Mouse (Mus musculus) large intestine, adult 2 months (tissue): Measurements from ENCODE around the gene Tagln. TPM values are rescaled to one million over a fixed set of nuclear protein-coding genes. Genes with fewer than 3 reads are reported as not detected.

Experiments used
- DNase-seq: peaks from one replicate; pipeline ENCODE4 v3.0.0-alpha.2; 2012; ENCODE audit warnings: low read depth, low spot score
- WGBS: fragments of 180-500 bp; shearing (Covaris S2); methylation state at CpG from one replicate; pipeline ENCODE4 v1.1.7; 2018; 5-methylcytosine and 5-hydroxymethylcytosine counted together
- polyA plus RNA-seq: library from polyadenylated mRNA; depleted of rRNA; stranded (reverse); fragments of >200 nt; gene quantifications from 2 replicates; pipeline ENCODE4 v1.2.3, GENCODE M21; 2012

The Tagln gene
- polyA plus RNA-seq, 1 experiment: 775 TPM

DNA sequence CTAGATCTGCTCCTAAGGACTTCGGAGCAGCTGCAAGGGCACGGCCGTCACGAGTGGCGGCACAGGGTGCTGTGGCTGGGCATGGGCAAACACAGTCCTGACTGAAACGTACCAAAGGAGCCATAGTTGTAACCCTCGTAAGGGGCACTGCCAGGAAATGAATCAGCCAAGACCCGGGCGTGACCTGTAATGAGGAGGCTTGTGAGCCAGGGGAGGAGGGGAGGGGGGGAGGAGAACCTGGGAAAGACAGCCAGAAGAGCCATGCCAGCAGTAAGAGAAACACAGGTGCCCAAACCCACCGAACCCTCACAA is 11.0 kb upstream of the Tagln start:
- 76% methylated on average over 10 of the region's 10 CpGs for WGBS
- no peak for DNase-seq

DNA sequence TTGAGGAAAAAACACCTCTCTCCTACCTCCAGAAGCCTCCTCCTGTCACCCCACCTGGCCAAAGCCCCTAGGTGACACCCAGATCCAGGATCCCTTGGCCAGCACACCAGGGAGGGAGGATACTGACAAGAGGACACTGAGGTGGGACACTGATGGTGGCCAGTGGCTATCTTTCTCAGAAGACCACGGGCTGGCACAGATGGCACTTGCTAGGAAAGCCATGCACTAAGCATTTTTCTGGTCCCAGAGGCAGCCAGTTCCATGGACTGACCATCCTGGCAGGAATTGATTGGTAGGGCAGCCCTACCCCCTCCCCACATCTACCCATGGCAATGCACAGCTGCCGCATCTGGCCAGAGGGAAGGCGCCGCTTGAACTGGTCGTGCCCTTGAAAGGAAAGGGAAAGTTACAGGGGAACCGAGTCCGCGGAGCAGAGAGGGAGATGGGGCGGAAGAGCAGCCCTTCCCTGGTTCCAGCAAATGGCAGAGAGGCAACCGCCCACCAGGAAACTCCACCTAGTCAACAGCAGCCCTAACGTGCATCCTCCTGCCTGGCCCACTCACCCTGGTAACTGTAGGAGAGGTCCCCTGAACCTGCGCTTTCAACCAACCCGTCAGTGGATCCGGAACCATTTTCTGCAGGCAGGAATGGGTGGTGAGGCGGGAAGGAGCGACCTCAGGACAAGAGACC is 10.5 kb upstream of the Tagln start:
- 88% methylated on average over 16 of the region's 16 CpGs for WGBS
- DNase-seq: no peak

DNA sequence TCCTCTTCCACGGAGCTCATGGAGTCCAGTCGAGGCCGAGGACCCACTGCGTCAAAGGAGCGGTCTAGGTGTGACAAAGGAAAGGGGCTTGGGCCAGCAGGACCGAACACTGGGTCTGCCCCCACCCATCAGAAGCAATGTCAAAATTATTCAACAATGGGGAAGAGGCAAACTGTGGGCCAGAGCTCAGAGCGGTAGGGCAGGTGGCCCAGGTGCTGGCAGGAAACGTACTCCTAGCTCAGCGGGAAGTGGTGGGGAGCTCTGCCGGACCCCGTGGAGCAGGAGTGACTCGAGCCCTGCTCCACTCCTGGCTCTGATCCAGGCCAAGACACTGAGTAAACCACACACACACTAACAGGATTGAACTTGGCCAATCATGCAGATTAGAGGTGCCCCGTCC is 9.9 kb upstream of the Tagln start:
- WGBS: 86% methylated on average over 13 of the region's 13 CpGs
- no peak for DNase-seq

DNA sequence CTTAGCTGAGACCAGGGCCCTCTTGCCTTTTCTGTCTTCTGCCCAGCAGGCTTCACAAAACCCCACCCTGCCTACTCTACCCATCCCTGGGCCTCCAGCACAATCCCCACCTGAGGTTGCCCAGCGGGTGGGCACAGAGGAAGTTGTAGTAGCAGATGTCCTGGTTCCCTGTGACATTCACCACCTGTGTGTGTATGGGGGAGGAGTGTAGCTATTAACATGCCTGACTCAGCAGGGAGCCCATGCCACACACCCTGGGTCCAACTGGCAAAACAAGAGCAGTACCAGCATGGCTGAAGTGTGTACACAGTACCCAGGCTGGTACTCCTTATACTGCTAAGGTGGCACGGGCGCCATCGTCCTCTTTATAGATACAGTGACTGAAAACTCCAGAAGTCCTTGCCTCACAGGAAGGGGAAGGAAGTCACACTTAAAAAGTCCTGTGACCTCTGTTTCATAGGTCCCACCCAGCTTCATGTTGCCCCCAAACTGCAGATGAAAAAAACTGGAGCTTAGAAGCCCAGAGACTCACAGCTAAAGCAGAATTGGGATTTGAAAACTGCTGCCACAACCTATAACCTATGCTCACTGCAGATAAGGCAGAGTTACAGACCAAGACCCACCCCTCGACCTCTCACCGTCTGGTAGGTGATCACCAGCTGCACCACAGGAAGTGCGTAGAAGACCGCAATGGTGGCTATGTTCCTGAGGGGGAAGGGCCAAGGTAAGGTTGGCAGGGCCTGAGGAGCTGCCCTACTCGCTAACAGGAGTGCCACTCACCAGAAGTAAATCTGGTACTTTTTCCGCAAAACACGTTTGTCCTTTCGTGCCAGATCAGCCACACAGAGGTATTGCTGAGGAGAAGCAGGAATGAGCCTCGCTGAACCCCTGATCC is 8.9 kb upstream of the Tagln start:
- 84% methylated on average over 13 of the region's 13 CpGs for WGBS
- DNase-seq: no peak

DNA sequence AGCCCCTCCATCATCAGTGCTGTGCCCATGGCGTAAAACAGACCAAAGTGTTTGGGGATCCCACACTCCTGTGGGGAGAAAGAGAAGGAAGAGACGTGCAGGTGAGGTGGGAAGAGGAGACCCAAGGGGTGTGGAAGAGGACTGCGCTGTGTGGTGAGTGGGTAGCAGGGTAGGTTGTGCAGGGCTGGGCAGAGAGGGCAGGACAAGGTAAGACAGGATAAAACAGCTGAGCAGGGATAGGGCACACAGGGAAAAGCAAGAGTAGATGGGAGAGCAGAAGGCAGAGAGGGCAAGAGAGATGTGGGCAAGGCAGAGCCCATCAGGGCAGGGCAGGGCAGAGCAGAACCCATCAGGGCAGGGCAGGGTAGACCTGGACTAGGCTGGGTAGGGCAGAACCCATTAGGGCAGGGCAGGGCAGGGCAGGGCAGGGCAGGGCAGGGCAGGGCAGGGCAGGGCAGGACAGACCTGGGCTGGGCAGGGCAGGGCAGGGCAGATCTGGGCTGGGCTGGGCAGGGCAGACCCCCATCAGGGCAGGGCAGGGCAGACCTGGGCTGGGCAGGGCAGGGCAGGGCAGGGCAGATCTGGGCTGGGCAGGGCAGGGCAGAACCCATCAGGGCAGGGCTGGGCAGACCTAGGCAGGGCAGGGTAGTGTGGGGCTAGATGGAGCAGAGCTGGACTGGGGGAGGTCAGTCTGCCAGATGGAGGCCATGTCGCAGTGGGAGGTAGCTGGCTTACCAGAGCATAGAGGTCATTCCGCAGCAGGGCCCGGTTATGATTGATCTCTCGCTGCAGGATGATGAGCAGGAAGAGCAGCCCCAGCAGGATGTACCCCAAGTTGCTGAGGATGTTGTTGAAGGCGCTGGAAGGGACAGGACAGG is 8.0 kb upstream of the Tagln start:
- whole genome bisulfite sequencing: 91% methylated on average over 8 of the region's 8 CpGs
- DNase-seq: no peak

DNA sequence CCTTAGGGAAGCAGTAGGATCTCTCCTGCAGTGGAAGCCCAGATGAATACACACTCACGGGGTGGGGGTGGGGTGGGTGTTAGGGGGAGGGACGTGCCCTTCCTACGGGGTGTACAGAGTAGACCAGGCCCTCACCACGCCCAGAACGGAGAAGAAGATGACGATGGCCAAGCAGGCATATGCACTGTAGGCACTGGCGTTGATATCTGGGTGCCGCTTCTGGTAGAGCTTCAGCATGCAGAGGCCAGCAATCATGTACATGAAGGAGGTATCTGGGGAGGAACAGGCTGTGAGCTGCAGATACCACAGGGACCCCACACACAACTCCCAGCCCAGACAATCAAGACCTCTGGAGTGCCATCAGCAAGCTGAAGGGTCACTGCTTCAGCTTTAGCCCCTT is 7.1 kb upstream of the Tagln start:
- 89% methylated on average over 8 of the region's 8 CpGs for WGBS
- no peak for DNase-seq

DNA sequence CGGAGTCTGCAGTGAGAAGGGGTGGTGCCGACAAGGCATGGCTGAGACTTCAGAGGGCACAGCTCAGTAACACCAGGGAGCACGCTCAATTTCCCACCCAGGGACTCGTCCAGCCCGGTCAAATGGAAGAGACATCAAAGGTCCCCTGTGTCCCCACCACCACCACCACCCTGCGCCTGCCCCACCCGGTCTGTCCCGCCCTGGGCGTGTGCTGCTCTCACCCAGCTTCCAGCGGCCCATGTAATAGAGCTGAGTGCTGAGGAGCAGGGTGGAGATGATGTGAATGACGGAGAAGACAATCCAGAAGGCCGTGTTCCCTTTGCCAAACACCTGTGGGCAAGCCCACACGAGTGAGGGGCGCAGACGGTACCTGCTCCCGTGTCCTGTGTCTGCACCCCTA is 6.6 kb upstream of the Tagln start:
- 76% methylated on average over 16 of the region's 16 CpGs for WGBS
- no peak for DNase-seq

DNA sequence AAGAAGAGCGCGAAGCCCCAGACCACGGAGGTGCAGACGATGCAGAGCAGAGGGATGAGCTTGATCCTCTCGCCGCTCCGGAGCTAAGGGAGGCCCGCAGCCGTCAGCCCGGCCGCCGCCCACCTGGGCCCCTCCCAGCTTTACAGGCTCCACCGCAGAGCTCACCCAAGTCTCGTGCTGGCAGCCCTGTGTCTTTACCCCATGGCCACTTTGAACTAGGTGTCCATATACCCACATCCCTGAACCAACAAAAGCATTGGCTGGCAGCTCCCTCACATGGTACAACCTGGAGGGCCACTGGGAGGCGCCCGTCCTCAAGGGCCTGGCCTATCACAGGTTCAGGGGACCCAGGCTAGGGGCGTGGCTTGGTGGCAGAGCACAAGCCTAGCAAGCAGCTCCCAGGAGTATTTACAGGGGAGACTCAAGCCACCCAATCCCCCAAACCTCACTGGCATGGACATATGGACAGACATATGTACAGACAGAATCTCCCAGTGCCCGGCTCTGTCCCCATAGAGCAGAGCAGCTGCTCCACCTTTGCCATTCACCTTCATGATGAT is 5.6 kb upstream of the Tagln start:
- no peak for DNase-seq
- 75% methylated on average over 18 of the region's 18 CpGs for WGBS

DNA sequence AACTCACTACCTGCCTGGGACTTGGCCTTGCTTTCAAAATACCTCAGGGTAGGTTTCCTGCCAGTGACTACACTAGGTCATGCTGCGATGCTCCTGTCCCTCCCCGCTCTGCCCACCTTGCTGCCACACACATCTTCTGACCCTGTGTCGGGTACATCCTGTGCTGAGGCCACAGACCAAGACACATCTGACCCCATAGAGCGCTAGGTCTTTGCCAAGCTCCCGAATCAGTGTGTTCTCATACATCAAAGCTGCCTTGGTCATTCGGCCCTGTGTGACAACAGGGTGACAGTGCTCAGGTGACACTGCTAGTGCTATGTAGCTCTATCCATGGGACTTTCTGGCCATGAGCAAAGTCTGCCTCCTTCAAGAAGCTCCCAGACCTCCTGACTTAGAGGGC is 3.9 kb upstream of the Tagln start:
- 95% methylated on average over 6 of the region's 6 CpGs for WGBS
- no peak for DNase-seq

DNA sequence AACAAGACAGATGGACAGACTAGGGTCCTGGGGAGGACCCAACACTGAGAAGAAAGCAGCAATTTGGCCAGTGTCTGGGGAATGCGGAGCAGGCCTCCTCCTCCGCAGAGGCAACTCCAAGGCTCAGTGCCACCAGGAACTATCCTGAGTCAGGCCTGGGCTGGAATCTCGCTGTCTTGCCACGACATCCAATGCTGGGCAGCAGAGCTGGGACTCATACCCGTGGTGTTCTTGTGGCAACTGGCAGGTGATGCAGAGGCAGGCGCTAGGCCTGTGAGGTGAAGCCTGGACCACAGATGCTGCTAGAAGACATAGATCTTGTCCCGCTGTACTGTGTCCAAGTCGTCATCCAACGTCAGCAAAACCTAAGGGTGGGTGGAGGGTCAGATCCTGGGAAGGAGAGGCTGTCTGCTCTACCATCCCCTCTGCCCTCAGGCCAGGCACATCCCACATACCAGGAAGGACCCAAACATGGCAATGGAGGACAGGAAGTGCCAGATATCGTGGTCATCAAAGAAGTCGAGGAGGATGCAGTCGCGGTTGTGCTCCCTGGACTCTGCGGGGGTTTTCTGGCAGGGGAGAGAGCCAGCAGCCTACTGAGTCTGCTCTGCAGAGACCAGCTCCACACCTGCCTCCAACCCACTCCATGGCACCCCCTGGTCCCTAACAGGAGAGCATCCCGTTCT is 3.2 kb upstream of the Tagln start:
- DNase-seq: no peak
- 84% methylated on average over 15 of the region's 15 CpGs for WGBS

DNA sequence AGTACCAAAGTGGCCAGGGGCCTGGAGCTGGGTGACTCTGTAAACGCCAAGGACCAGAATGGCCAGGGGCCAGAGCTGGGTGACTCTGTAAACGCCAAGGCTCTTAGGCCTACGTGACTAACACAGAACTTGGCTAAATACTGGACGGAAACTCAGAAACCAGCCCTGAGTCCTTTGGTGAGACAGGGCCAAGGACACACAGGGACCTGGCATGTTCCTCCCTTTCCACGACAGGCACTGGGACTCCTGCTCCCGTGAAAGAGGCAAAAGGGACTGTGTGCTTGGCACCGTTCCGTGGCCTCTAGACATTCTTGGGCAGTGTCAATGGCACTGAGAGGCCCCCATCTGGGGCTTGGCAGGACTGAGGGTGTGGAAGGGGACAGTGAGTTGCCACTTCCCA is 2.2 kb upstream of the Tagln start:
- 89% methylated on average over 8 of the region's 8 CpGs for WGBS
- DNase-seq: no peak

DNA sequence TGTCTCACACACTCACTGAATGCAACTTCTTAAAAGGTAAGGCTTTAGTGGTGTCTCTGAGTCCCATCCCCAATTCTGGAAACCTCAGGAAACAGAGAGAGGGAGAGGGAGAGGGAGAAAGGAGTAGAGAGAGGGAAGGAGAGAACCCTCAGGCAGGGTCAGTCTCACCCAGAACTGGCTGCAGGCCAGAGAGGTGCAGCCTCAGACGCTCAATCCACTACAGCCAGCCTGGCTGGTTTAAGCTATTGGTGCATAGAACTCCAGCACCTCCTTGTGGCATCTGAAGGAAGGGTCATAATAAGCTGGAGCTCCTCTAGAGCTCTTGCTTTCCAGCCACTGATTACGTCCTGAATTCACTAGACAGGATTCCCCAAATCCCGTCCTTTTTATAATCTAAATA is 1.0 kb upstream of the Tagln start:
- peak; percentile 60 for DNase-seq
- 8% methylated on average over 3 of the region's 3 CpGs for WGBS

DNA sequence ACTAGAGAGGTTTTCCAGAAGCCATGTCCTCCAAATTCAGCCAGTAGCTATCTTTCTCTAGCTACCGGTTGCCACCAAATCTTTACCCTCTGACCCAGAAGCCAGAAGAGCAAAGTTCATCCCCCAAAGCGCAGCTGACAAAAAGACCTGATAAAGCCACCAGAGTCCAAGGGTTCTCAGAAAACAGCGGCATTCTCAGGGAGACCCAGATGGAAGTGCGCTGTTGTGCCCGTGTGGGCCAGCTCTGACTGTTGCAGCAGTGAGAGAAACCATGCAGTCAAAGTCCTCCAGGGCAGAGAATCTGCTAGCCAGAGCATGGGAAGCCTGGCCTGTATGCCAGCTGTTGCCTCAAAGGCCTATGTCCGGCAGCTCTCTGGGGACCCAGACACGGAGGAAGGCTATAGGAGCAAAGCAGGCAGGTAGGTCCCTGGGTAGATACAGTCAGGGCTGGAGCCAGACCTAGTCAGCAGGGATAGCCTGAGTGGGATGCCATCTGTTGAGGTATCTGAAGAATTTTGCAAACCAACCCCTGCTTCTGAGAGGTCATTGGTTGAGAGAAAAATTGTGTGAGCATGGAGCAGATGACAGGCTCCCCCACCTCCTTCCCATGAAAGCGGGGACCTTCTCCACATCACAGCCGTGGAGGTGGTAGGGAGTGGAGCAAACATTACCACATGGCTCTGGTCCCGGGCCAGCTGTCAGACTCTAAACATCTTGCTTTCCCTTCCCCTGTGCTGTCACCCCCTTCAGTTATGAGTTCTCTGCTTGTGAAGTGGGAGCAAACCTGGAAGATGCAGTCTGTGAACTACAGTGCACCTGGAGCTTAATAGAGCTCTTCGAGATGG is 3.1 kb downstream of the Tagln start:
- DNase-seq: no peak
- WGBS: 32% methylated on average over 11 of the region's 11 CpGs

DNA sequence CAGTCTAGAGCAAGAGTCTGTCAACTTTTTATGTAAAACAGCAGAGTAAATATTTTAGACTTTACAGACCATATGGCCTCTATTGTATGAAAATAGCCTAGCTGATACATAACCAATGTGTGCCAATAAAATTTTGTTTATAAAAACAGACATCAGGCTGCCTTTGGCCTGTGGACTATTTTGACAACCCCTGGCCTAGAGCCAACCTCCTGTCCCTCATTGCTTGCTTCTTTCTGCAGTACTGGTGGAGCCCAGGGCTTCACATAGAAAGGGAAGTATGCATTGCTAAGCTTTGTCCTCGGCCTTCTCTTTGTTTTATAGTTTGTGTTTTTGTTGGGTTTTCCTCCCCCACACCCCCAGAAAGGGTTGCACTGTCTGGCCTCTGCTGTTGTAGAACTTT is 3.9 kb downstream of the Tagln start:
- WGBS: 13% methylated on average over 1 of the region's 1 CpGs
- no peak for DNase-seq

DNA sequence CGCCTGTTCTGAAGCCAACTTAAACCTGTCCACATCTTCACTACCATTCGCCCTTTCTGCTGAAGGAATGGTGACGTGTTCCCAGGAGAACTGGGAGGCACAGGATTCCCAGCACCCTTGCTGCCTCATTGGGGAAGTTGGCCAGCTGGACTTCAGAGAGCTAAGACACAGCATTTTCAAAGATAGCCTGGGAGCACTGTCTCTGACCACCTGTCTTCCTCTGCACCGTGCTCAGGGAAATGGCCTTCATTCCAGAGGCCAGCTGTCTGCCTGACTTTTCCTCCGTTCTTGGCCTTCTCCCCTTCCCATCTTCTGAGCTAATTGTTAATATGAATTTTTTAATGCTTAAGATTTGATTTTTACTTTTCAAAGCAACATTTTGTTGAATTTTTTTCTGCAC is 6.6 kb downstream of the Tagln start:
- DNase-seq: no peak
- WGBS: 76% methylated on average over 5 of the region's 5 CpGs

DNA sequence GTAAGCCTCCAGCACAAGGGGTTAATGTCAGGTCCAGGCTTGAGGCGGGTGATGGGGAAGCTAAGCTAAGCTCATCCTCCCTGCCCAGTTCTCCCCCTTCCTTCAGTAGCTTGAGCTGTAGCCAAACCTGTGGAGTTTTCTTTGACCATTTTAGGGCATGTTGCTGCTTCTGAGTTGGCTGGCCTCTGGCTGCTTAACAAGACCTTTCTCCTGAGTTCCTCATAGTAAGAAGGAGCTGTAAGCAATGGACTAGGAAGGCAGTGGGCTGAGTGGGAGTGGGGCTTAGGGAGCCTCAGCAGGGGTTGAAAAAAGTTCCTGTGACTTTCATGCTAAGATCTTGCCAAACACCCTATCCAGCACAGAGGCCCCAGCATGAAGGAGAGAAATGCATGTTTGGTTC is 16.0 kb downstream of the Tagln start:
- 35% methylated on average over 1 of the region's 1 CpGs for WGBS
- DNase-seq: no peak

DNA sequence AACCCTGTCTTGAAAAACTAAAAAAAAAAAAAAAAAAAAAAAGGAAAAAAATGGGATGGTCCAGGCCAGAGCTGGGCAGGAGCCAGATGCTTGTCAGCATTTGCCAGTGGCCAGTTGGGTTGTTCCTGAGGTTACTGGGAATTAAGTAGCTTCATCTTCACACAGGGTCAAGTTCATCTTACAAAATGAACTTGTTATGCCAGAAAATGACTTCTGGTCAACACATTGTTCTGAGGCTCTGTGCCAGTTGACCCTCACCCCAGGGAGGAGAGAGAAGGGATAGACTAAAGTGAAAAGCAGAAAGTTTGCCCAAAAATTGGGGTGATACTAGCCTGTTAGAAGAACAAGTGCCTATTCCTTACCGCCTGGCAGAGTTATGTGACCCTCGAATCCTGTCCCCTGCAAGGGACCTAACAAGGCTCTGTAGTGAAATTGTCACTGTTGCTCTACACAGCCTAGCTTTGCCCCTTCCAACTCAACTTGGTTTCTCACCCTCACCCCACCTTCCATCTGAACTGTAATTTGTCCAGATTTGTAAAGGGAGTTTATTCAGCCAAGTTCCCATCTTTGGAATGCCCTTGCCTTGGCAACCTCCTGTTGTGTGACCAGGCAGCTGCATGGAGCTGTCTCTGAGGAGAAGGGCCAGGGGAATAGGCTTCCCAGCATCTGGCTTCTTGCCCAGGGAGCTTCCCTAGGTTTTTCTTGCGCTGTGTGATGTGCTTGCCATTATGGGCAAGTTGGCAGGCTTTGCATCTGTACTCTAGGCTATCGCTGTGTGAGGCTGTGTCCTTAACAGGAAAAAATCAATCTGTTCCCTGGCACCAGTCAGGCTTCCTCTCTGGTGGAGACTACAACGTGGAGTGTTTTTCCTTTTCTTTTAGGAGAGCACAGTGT is 18.6 kb downstream of the Tagln start:
- DNase-seq: no peak
- WGBS: 68% methylated on average over 5 of the region's 5 CpGs

DNA sequence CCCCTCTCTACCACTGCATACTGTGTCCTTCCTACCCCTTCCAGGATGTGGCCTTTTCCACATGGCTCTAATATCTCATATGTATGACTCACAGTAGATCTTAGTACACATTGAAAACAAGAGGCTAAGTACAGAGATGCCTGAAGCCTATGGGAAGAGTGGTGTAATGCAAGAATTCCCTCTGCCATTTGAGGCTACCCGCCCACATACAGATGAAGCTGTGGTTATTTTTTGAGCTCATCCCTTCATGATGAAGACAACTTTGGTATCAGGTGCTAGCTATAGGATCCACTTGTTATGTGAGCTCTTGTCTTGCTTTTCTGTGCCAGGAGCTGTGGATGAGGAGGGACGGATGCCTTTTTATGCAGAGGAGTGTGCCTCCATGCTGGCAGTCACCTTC is 20.2 kb downstream of the Tagln start:
- DNase-seq: no peak
- WGBS: 90% methylated on average over 2 of the region's 2 CpGs
